Mouse (Mus musculus) heart, embryonic 14.5 days (tissue): ENCODE measurements around the gene Gm17349. TPM values are rescaled to one million over a fixed set of nuclear protein-coding genes. Genes with fewer than 3 reads are reported as not detected.

Source experiments
- ATAC-seq: fragments of 200-750 bp; cut with Nextera tagmentation; 2 replicates; pipeline ENCODE4 v1.8.0; 2017; ENCODE audit warnings: low read depth, moderate TSS enrichment; ENCODE audit not compliant: insufficient number of reproducible peaks, insufficient read depth, low FRiP score
- H3K27ac ChIP-seq, 2 experiments: fragments of 200-500 bp in 1 of 2; fragments of 300-500 bp in 1 of 2; sonication (generic) in 1 of 2; replicated peaks in 1 of 2; 2 replicates each; pipeline ENCODE4 v1.5.1; 2012 to 2014; ENCODE audit warnings: low read depth in 2 of 2, low read length in 2 of 2, control low read depth in 1 of 2, mild to moderate bottlenecking in 1 of 2, mixed read lengths in 1 of 2; ENCODE audit not compliant: control insufficient read depth in 1 of 2, insufficient read depth in 1 of 2
- H3K27me3 ChIP-seq: fragments of 300-500 bp; sonication (generic); 2 replicates; pipeline ENCODE4 v1.6.1; 2014; ENCODE audit warnings: mild to moderate bottlenecking, low read length, control low read depth; ENCODE audit not compliant: control insufficient read depth, insufficient read depth
- H3K36me3 ChIP-seq: fragments of 300-500 bp; sonication (generic); 2 replicates; pipeline ENCODE4 v1.6.1; 2014; ENCODE audit warnings: mild to moderate bottlenecking, control low read depth, low read length, mixed read lengths; ENCODE audit not compliant: control insufficient read depth, insufficient read depth
- H3K4me1 ChIP-seq, 2 experiments: fragments of 200-500 bp in 1 of 2; fragments of 300-500 bp in 1 of 2; sonication (generic) in 1 of 2; 2 replicates each; pipeline ENCODE4 v1.6.1; 2012 to 2014; ENCODE audit warnings: low read length in 2 of 2, control low read depth in 1 of 2, mixed read lengths in 1 of 2; ENCODE audit not compliant: control insufficient read depth in 2 of 2, insufficient read depth in 2 of 2
- H3K4me2 ChIP-seq: fragments of 300-500 bp; sonication (generic); 2 replicates; pipeline ENCODE4 v1.6.1; 2014; ENCODE audit warnings: mild to moderate bottlenecking, low read length
- H3K4me3 ChIP-seq, 2 experiments: fragments of 200-500 bp in 1 of 2; fragments of 300-500 bp in 1 of 2; sonication (generic) in 1 of 2; 2 replicates each; pipeline ENCODE4 v1.5.1; 2012 to 2014; ENCODE audit warnings: low read length in 2 of 2, mild to moderate bottlenecking in 2 of 2, control low read depth in 1 of 2, low read depth in 1 of 2, moderate library complexity in 1 of 2; ENCODE audit not compliant: control insufficient read depth in 1 of 2, insufficient read depth in 1 of 2
- H3K9ac ChIP-seq: fragments of 300-500 bp; sonication (generic); 2 replicates; pipeline ENCODE4 v1.6.1; 2014; ENCODE audit warnings: mild to moderate bottlenecking, low read length
- H3K9me3 ChIP-seq: fragments of 300-500 bp; sonication (generic); 2 replicates; pipeline ENCODE4 v1.6.1; 2016; ENCODE audit warnings: low read length, control low read depth; ENCODE audit not compliant: control insufficient read depth
- WGBS: fragments of 180-500 bp; shearing (Covaris S2); extraction: QIAGEN DNeasy Blood & Tissue Kit; methylation state at CpG from one replicate; pipeline ENCODE4 v1.1.7; 2014; 5-methylcytosine and 5-hydroxymethylcytosine counted together
- polyA plus RNA-seq: library from polyadenylated mRNA; unstranded; fragments of >200 nt; fragmentation: Nextera tagmentation; extraction: Ambion mirVana; gene quantifications from 2 replicates; pipeline ENCODE4 v1.2.1, GENCODE M21; 2014

Gene Gm17349
- polyA plus RNA-seq, 1 experiment from 2014 or later: not detected

GRCm38 (mm10) chr15:99671783-99672182 lies 33.5 kb downstream of the Gm17349 start:
- Histone ChIP-seq H3K36me3 (no peaks in the 10 kb centered on the region), H3K27ac (no peak overlapping the region), H3K9ac (no peak overlapping the region), H3K4me1 (peaks cover 3 to 4% of the 10 kb centered on the region in 2 experiments; a peak in 2 of 4 replicates), H3K27me3 (peaks cover 68% of the 10 kb centered on the region), H3K9me3 (0 out of 2 replicates have a peak, but pooled peaks cover 3% of the 10 kb centered on the region), H3K4me2 (no peak overlapping the region), H3K4me3 (no peak overlapping the region)
- no peak for ATAC-seq
- WGBS: 65% methylated on average over 14 of the region's 14 CpGs

GRCm38 (mm10) chr15:99670964-99671670 lies 34.2 kb downstream of the Gm17349 start:
- H3K4me1 ChIP-seq: peaks cover 3 to 4% of the 10 kb centered on the region in 2 experiments; a peak in 2 of 4 replicates
- peaks cover 74% of the 10 kb centered on the region for H3K27me3 ChIP-seq
- no peak for ATAC-seq
- peak overlapping the region; percentile 65 for H3K9ac ChIP-seq
- H3K9me3 ChIP-seq: 0 out of 2 replicates have a peak, but pooled peaks cover 3% of the 10 kb centered on the region
- H3K36me3 ChIP-seq: no peaks in the 10 kb centered on the region
- H3K27ac ChIP-seq: no peak overlapping the region
- peak overlapping the region; percentile 41 to 55 for H3K4me3 ChIP-seq
- 11% methylated on average over 11 of the region's 17 CpGs for WGBS
- peak overlapping the region; percentile 95 for H3K4me2 ChIP-seq

- Histone ChIP-seq H3K9me3 (0 out of 2 replicates have a peak, but pooled peaks cover 3% of the 10 kb centered on the region), H3K4me2 (peak within 1 kb of the TSS; percentile 95), H3K4me1 (peaks cover 3 to 4% of the 10 kb centered on the region in 2 experiments; a peak in 2 of 4 replicates), H3K4me3 (peak within 1 kb of the TSS; percentile 41 to 55), H3K27ac (no peak within 1 kb of the TSS), H3K36me3 (no peaks in the 10 kb centered on the region), H3K9ac (peak within 1 kb of the TSS; percentile 65), H3K27me3 (peaks cover 72% of the 10 kb centered on the region)
- 0 out of 2 replicates have a peak, but pooled peaks have one; percentile 24 for ATAC-seq
- 1% methylated on average over 55 of the region's 74 CpGs for whole genome bisulfite sequencing
These were observed 35.0 kb downstream of the Gm17349 start, which contains the start of gene Asic1 for GRCm38 (mm10) chr15:99670154-99670821. Asic1 (plus strand) TSS chr15:99670368.

GRCm38 (mm10) chr15:99669392-99669791 lies 35.9 kb downstream of the Gm17349 start:
- H3K9ac ChIP-seq: no peak overlapping the region

GRCm38 (mm10) chr15:99668881-99669280 lies 36.4 kb downstream of the Gm17349 start:
- H3K9me3 ChIP-seq: 0 out of 2 replicates have a peak, but pooled peaks cover 3% of the 10 kb centered on the region
- WGBS: 2% methylated on average over 12 of the region's 12 CpGs
- no peaks in the 10 kb centered on the region for H3K36me3 ChIP-seq
- no peak overlapping the region for H3K9ac ChIP-seq
- H3K4me2 ChIP-seq: 0 out of 2 replicates have a peak overlapping the region, but pooled peaks have one; percentile 13
- no peak for ATAC-seq
- no peak overlapping the region for H3K4me3 ChIP-seq
- peaks cover 62% of the 10 kb centered on the region for H3K27me3 ChIP-seq
- no peak overlapping the region for H3K27ac ChIP-seq
- H3K4me1 ChIP-seq: peaks cover 9 to 16% of the 10 kb centered on the region in 2 experiments

More at GRCm38 (mm10) chr15:99669392-99669791, 35.9 kb downstream of the Gm17349 start:
- no peak overlapping the region for H3K4me3 ChIP-seq
- H3K4me2 ChIP-seq: no peak overlapping the region
- no peak for ATAC-seq
- no peaks in the 10 kb centered on the region for H3K36me3 ChIP-seq
- WGBS: 0% methylated on average over 1 of the region's 1 CpGs
- 0 out of 2 replicates have a peak, but pooled peaks cover 3% of the 10 kb centered on the region for H3K9me3 ChIP-seq
- peaks cover 66% of the 10 kb centered on the region for H3K27me3 ChIP-seq
- no peak overlapping the region for H3K27ac ChIP-seq
- peaks cover 4 to 11% of the 10 kb centered on the region in 2 experiments; a peak in 3 of 4 replicates for H3K4me1 ChIP-seq

GRCm38 (mm10) chr15:99667544-99667943 lies 37.7 kb downstream of the Gm17349 start:
- H3K27me3 ChIP-seq: peaks cover 48% of the 10 kb centered on the region
- H3K36me3 ChIP-seq: no peaks in the 10 kb centered on the region
- no peak overlapping the region for H3K9ac ChIP-seq
- 0 out of 2 replicates have a peak, but pooled peaks cover 3% of the 10 kb centered on the region for H3K9me3 ChIP-seq
- WGBS: 99% methylated on average over 2 of the region's 2 CpGs
- H3K4me1 ChIP-seq: peaks cover 12 to 20% of the 10 kb centered on the region in 2 experiments
- no peak overlapping the region for H3K27ac ChIP-seq
- no peak overlapping the region for H3K4me3 ChIP-seq
- H3K4me2 ChIP-seq: no peak overlapping the region
- no peak for ATAC-seq

GRCm38 (mm10) chr15:99664600-99665451 lies 40.5 kb downstream of the Gm17349 start:
- H3K9ac ChIP-seq: peak overlapping the region; percentile 53
- H3K27ac ChIP-seq: peak overlapping the region; percentile 56 to 60
- peaks cover 21% of the 10 kb centered on the region for H3K27me3 ChIP-seq
- H3K4me3 ChIP-seq: peak overlapping the region; percentile 42 to 44
- no peaks in the 10 kb centered on the region for H3K36me3 ChIP-seq
- H3K4me1 ChIP-seq: peaks cover 15 to 21% of the 10 kb centered on the region in 2 experiments
- ATAC-seq: peak; percentile 91
- H3K4me2 ChIP-seq: peak overlapping the region; percentile 78
- WGBS: under 1% methylated on average over 48 of the region's 52 CpGs
- 0 out of 2 replicates have a peak, but pooled peaks cover 3% of the 10 kb centered on the region for H3K9me3 ChIP-seq
